ENCODE assay signal across 29 mouse cellular contexts in genomic region chr12:103735101-103735500, GRCm38 (mm10). TPM values are rescaled to one million over a fixed set of nuclear protein-coding genes. Genes with fewer than 3 reads are reported as not detected.
DNase-seq lines count a peak whose midpoint lies in the region; ATAC-seq lines count a peak whose summit lies in the region.
"Not testable (repeated sequence)": the region's sequence is repeated elsewhere in the genome, so short reads cannot be mapped to it uniquely, and the experiment has no call there.
"Had no signal": no experiment of that assay in that cellular context is flagged by ENCODE, and none has a peak within 500 bp of the region (broad histone marks: within the 10 kb centered on the region; RNA-seq: fewer than 3 reads in every experiment).

No protein-coding gene starts in this region.

- H3K27ac ChIP-seq in liver, embryonic 12.5 days; liver, embryonic 15.5 days (replicated peaks): not testable (repeated sequence)

- DNase-seq in adrenal gland, postnatal 10 days, result peak; percentile 14
- peak; percentile 10 to 11 for DNase-seq in heart, adult 18-20 months
- peak; percentile 9 to 26 for DNase-seq in lung, adult 18-20 months
- peak; percentile 28 for DNase-seq in lung, postnatal 10 days

- 0 out of 2 replicates have a peak overlapping the region, but pooled peaks have one; percentile 44 for H3K4me2 ChIP-seq in liver, embryonic 12.5 days
- peak overlapping the region; percentile 41 for H3K4me2 ChIP-seq in liver, embryonic 15.5 days

- not testable (repeated sequence) for H3K9me3 ChIP-seq in liver, embryonic 12.5 days (replicated peaks); liver, embryonic 15.5 days (replicated peaks)

- H3K4me1 ChIP-seq in liver, embryonic 12.5 days; liver, embryonic 15.5 days (replicated peaks): not testable (repeated sequence)

- H3K9ac ChIP-seq in liver, embryonic 12.5 days; liver, embryonic 15.5 days: not testable (repeated sequence)

- H3K4me3 ChIP-seq in liver, embryonic 12.5 days, result not testable (repeated sequence)
- H3K4me3 ChIP-seq in liver, embryonic 15.5 days (replicated peaks), result peak overlapping the region; percentile 14; the same call in 1 of the 2 replicates

- ATAC-seq in liver, embryonic 12.5 days; liver, embryonic 15.5 days (ENCODE audit: insufficient read depth): not testable (repeated sequence)

- 55% methylated on average over 4 of the region's 4 CpGs for WGBS in liver, embryonic 12.5 days (ENCODE audit: insufficient replicate concordance)
- WGBS in liver, embryonic 15.5 days (ENCODE audit: insufficient replicate concordance), result 53% methylated on average over 4 of the region's 4 CpGs

- H3K27me3 ChIP-seq in liver, embryonic 12.5 days (replicated peaks); liver, embryonic 15.5 days: not testable (repeated sequence)

- not testable (repeated sequence) for H3K36me3 ChIP-seq in liver, embryonic 12.5 days; liver, embryonic 15.5 days (replicated peaks)

RNA-seq across cellular contexts. Expression of gene Serpina1d, which starts 38.3 kb away (rescaled TPM):
- 100 to 1,000 TPM; 308 to 732 TPM for total RNA-seq in adrenal gland, postnatal 10 days (2021)
- total RNA-seq in heart, adult 18-20 months (2021), result under 1 TPM; 0.30 to 0.75 TPM
- polyA plus RNA-seq in liver, embryonic 12.5 days (2016; fragmentation: Nextera tagmentation; extraction: Ambion mirVana), result 63.1 and 65.7 TPM in 2 replicates
- 369 and 460 TPM in 2 replicates for polyA plus RNA-seq in liver, embryonic 15.5 days (2015; fragmentation: Nextera tagmentation; extraction: Ambion mirVana)
- total RNA-seq: common myeloid progenitor, adult 5-6 weeks; ES-E14; forebrain, postnatal 0 days; gastrocnemius, adult 2 months; gastrocnemius, postnatal 14 days; heart, postnatal 25 days; hematopoietic stem cell, adult 5-6 weeks had no signal
- polyA plus RNA-seq: activated CD4-positive, CD25-positive, alpha-beta regulatory T cell, adult 4 months; cerebellum, adult 2 months; embryonic facial prominence, embryonic 12.5 days; embryonic facial prominence, embryonic 15.5 days; forebrain, embryonic 11.5 days; forebrain, embryonic 14.5 days; forebrain, postnatal 0 days; frontal cortex, adult 2 months; heart, embryonic 14.5 days; hindbrain, embryonic 12.5 days had no signal

RNA-seq across cellular contexts. Expression of gene Serpina1f, which starts 39.8 kb away (rescaled TPM):
- not detected for total RNA-seq in adrenal gland, postnatal 10 days (2021)
- total RNA-seq in heart, adult 18-20 months (2021), result not detected
- polyA plus RNA-seq in liver, embryonic 12.5 days (2016; fragmentation: Nextera tagmentation; extraction: Ambion mirVana), result 0.13 and 0.21 TPM in 2 replicates
- 0.05 TPM in 2 replicates for polyA plus RNA-seq in liver, embryonic 15.5 days (2015; fragmentation: Nextera tagmentation; extraction: Ambion mirVana)
- total RNA-seq: adrenal gland, adult 8-10 months; adrenal gland, postnatal 36 days; common myeloid progenitor, adult 5-6 weeks; ES-E14; forebrain, postnatal 0 days; gastrocnemius, adult 2 months; gastrocnemius, postnatal 14 days; gastrocnemius, postnatal 4 days; heart, adult 2 months; heart, postnatal 25 days; hematopoietic stem cell, adult 5-6 weeks had no signal
- polyA plus RNA-seq: activated CD4-positive, CD25-positive, alpha-beta regulatory T cell, adult 4 months; cerebellum, adult 2 months; embryonic facial prominence, embryonic 12.5 days; embryonic facial prominence, embryonic 15.5 days; forebrain, embryonic 11.5 days; forebrain, embryonic 14.5 days; forebrain, postnatal 0 days; frontal cortex, adult 2 months; heart, adult 2 months; heart, embryonic 11.5 days; heart, embryonic 14.5 days; heart, postnatal 0 days; hindbrain, embryonic 12.5 days; hindbrain, embryonic 15.5 days had no signal

RNA-seq across cellular contexts. Expression of gene Serpina16, which starts 59.2 kb away (rescaled TPM):
- total RNA-seq in adrenal gland, postnatal 10 days (2021), result not detected
- not detected for total RNA-seq in heart, adult 18-20 months (2021)
- polyA plus RNA-seq in liver, embryonic 12.5 days (2016; fragmentation: Nextera tagmentation; extraction: Ambion mirVana), result not detected in 2 replicates
- polyA plus RNA-seq in liver, embryonic 15.5 days (2015; fragmentation: Nextera tagmentation; extraction: Ambion mirVana), result 0.17 TPM in 1 of 2 replicates, not detected in the other
- total RNA-seq: adrenal gland, postnatal 36 days; common myeloid progenitor, adult 5-6 weeks; ES-E14; forebrain, postnatal 0 days; gastrocnemius, adult 2 months; gastrocnemius, postnatal 14 days; gastrocnemius, postnatal 4 days; heart, adult 2 months; heart, postnatal 25 days; hematopoietic stem cell, adult 5-6 weeks had no signal
- polyA plus RNA-seq: activated CD4-positive, CD25-positive, alpha-beta regulatory T cell, adult 4 months; cerebellum, adult 2 months; embryonic facial prominence, embryonic 12.5 days; embryonic facial prominence, embryonic 15.5 days; forebrain, embryonic 11.5 days; forebrain, embryonic 14.5 days; forebrain, postnatal 0 days; frontal cortex, adult 2 months; heart, adult 2 months; heart, embryonic 11.5 days; heart, embryonic 14.5 days; heart, postnatal 0 days; hindbrain, embryonic 12.5 days; hindbrain, embryonic 15.5 days had no signal

Comparison
In these comparisons a context has a peak if more than half of its experiments do, and no peak if none do; other contexts are left out.
1. RNA of gene Serpina1d, which starts 38.3 kb away (total RNA-seq): 308 to 732 TPM in adrenal gland, postnatal 10 days; 0.30 to 0.75 TPM in heart, adult 18-20 months; every median in the first group is over 100 times any median in the second.
2. Peak in every context shown above with its lines, with median percentiles within 50 percentile points of each other: DNase-seq.